Mouse (Mus musculus): ENCODE results near the gene Gm17490. TPM values are rescaled to one million over a fixed set of nuclear protein-coding genes. Genes with fewer than 3 reads are reported as not detected.

Gm17490 gene
- total RNA-seq (2021) = not detected

DNA sequence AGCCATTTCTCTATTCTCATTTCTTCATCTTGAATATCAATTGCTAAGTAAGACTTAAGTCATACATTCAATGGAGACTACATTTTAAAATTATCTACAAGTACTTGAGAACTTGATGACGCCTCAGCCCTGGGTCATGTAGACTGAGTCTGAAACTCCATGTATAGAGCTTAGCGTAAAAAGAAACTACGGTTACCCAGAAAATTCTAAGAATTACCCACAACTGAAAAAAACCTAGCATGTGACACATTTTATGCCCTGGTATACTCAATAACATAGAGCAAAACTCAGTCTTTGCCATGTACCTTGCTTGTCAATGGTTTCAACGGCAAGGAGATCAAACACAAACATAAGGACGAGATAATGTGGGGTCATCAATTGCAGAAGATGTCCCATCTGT lies at the start of gene Gm17490:
Gene Gm17490 (minus strand): TSS at position 375 of the 400 bp plus-strand sequence.
- intact Hi-C loops (cut with DNase I) = no loop called here
- no peak for DNase-seq

GRCm38 (mm10) chr2:11672144-11672543 lies 46.1 kb upstream of the Gm17490 start:
- intact Hi-C loops (cut with DNase I) = no loop called here
- DNase-seq = no peak

GRCm38 (mm10) chr2:11665326-11665725 lies 39.3 kb upstream of the Gm17490 start:
- DNase-seq = peak in 1 of 2 experiments; percentile 22
- intact Hi-C loops (cut with DNase I) = loop anchor here (2.0 to 10.0 kb wide), 2 partner anchors 43 to 209 kb away; no protein-coding TSS in a partner anchor

DNA sequence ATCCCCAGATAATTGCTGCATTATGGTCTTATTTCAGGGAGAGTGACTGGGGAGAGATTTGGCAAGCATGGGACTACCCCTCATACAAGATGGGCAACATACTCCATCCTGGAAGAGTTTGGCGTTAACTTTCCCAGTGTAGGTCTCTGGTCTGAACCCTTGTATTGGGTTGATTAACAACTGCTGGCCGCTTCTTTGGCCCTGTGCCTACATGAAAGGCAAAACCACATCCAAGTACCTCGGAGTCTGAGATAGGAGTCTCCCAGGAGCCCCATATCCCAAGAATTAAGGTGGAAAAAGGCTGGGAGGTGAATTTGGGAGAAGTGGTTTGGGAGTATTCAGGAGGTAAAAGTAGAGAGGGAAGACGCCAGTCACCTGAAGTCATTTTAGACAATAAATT lies 38.7 kb upstream of the Gm17490 start:
- DNase-seq = peak in 1 of 2 experiments; percentile 25
- intact Hi-C loops (cut with DNase I) = loop anchor here (2.0 to 10.0 kb wide), 2 partner anchors 44 to 210 kb away; no protein-coding TSS in a partner anchor

DNA sequence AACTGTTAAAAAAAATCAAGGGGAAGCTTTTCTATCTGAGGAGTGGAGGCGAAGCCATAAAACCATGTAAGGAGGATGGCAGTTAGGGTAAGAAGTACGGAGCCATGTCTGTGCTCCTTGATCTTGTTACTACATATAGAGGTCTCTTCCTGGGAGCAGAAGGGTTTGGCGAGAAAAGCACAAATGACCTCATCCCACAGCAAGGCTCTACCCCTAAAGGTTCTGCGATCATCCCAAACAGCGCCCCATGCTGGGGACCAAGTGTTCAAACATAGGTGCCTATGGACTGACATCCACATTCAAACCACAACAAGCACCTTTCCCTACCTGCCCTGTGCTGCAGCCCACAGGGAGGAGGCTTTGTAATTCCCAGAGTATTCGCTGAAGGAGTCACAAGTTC lies 38.3 kb upstream of the Gm17490 start:
- peak; percentile 36 to 51 for DNase-seq
- intact Hi-C loops (cut with DNase I) = loop anchor here (2.0 to 10.0 kb wide), 2 partner anchors 44 to 210 kb away; no protein-coding TSS in a partner anchor

- intact Hi-C loops (cut with DNase I) = loop anchor here (2.0 to 10.0 kb wide), 2 partner anchors 45 to 211 kb away; no protein-coding TSS in a partner anchor
- DNase-seq = peak; percentile 76 to 79
Measured at GRCm38 (mm10) chr2:11663961-11664360, 37.9 kb upstream of the Gm17490 start.

- no peak for DNase-seq
- intact Hi-C loops (cut with DNase I) = loop anchor here (10.0 kb wide), 1 partner anchor 212 kb away; no protein-coding TSS in a partner anchor
Measured at GRCm38 (mm10) chr2:11662907-11663230, 36.8 kb upstream of the Gm17490 start.

DNA sequence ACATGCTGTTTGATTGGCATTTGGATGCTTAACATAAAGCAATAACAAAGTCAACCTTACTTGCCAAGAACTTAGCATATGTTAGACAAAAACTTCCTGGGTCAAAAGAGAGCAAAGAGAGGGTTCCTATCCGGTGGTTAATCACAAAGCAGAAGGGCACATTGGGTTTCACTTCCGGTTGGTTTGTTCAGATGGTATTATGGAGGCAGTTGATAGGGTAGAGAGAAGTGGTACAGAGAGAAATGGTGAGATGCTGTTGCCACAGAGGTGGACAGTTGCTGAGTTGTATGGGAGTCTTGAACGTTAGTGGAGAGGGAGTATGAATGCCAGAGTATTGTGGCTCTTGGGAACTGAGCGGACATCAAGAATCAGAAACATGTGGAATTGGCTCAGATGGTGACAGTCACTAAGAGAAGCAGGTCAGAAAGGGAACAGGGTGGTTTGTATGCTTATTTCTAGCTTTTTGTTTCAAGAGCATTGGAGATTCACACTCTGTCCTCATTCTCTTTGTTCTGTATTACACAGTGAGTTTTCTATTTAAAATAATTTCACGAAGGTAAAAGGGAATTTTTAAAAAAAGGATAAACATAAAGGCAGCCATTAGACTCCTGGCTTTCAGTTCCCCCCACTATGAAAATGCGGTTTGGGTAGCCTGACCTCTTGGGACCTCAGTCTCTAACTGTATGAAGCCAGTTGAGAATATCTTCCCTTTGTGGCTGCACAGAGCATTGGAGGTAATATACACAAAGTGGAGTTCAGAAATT lies 36.3 kb upstream of the Gm17490 start:
- DNase-seq = no peak
- intact Hi-C loops (cut with DNase I) = loop anchor here (10.0 kb wide), 1 partner anchor 212 kb away; no protein-coding TSS in a partner anchor

DNA sequence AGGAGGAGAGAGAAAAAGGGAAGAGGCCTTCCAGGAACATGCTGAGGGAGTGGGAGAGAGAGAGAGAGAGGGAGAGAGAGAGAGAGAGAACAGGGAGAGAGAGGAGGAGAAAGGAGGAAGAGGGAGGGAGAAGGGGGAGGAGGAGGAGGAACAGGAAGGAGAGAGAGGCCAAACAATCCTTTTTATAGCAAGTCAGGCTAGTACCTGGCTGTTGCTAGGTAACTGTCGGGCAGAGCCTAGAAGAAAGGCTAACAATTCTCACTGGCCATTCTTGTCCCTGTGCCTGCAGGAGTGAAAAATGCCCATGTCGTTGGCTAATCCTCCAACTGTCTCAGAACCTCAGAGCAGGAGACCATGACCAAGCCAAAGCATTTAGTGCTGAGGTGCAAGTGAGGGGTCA lies 33.2 kb upstream of the Gm17490 start:
- intact Hi-C loops (cut with DNase I) = no loop called here
- DNase-seq = no peak

DNA sequence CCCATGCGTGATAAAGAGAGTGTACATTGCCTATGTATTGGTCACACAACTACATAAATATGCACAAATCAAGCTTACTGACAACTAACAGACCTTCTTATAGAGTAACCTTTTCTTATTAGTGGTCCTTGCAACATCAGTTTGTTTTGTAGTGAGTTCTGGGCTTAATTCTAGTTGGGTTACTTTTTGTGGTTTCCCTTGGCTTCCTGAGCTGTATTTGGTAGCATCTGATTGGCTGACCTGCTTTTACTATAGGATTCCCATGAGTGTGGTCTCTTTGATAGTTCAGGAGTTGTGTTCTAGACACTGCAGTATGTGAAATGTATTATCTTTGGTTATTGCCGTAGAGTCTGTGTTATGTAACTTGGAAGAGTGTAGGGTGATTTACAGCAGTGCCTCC lies 31.5 kb upstream of the Gm17490 start:
- intact Hi-C loops (cut with DNase I) = no loop called here
- DNase-seq = no peak

DNA sequence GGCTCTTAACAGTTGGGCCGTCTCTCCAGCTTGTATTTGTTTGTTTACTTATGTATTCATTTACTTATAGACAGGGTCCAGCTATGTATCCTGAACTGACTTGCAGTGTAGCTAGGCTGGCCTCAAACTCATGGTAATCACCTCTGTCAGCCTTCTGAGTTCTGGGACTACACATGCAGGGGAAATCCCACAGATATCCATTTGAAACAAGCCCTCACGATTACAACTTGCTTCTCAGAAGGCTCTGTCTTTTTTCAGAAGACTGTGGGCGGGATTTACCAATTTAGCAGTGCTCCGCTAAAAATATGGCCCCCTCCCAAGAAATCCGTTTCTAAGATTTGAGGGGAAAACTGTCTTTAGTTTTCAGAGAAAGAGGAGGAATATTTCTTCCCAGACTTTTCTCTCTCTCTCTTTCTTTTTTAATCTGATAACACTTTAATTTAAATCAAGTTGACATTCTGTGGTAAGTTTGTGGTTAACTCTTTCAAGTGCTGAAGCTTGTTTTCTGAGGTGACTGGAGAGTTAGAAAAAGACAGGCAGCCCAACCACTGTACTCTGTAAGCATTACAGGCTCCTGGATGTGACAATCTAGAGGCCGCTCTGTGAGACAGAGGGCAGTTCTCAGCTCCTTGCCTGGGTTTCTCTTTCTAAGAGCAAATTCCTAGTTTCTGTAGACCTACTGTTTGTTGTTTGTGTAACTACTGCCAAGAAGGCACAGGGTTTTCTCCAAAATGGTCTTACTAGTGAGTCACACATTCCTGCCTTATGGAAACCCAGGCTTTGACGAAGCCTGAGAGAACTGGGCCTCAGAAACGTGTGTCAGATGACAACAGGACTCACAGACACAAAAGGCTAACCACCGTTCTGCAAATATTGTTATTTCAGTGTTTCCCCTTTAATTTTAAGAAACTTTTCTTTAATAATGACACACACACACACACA lies 29.2 kb upstream of the Gm17490 start:
- intact Hi-C loops (cut with DNase I) = no loop called here
- no peak for DNase-seq

DNA sequence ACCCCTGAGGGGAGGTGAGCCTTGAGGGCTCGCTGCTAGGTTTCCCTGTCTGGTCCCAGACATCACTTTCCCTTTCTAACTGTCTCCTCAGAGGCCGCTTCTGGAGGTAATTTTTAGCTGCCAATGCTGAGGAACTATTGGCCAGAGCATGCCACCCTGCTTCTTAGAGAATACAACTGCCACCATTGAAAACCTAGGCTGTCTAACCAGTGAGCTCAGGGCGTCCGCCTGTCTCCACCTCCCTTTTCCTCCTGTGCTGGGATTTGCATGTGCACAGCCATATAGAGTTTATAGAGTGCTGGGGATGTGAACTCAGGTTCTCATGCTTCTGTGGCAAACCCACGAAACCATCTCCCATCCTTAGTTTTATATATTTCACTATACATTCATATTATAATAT lies 27.7 kb upstream of the Gm17490 start:
- intact Hi-C loops (cut with DNase I) = no loop called here
- DNase-seq = no peak

GRCm38 (mm10) chr2:11653330-11653729 lies 27.3 kb upstream of the Gm17490 start:
- no peak for DNase-seq
- intact Hi-C loops (cut with DNase I) = no loop called here

DNA sequence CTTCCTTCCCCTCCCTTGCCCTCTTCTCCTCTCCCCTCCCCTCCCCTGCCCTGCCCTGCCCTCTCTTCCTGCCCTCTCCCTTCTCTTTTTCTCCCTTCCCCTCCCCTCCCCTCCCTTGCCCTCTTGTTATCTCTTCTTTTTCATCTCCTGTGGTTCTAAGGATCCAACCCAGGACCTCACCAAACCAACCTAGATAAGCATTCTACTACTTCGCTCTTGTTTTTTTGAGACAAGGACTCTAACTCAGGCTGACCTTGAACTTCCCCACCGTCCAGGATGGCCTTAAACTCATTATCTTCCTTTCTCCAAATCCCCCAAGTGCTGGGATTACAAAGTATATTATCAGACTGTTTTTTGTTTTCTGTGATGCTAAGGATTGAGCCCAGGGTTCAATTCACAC lies 26.7 kb upstream of the Gm17490 start:
- DNase-seq = no peak
- intact Hi-C loops (cut with DNase I) = no loop called here

DNA sequence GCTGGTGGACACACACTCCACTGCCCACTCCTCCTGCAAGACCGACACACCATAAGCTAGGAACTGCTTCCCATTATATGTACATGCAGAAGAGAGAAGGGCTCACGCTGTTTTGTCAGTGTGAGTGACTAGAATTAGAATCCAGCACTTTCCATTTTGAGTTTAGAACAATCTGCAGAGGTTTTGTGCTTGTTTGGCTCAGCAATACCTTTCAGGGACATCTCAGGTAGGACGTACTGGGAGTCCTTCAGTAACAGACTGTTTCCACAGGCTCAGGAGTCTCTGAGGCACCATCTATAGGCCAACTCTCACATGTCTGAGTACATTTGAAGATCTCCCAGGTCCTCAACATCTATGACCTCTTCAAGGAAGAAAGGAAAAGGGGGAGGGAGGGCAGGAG lies 26.1 kb upstream of the Gm17490 start:
- intact Hi-C loops (cut with DNase I) = no loop called here
- DNase-seq = no peak

- DNase-seq = no peak
- intact Hi-C loops (cut with DNase I) = no loop called here
Measured at GRCm38 (mm10) chr2:11651476-11651875, 25.4 kb upstream of the Gm17490 start.

GRCm38 (mm10) chr2:11645297-11645696 lies 19.2 kb upstream of the Gm17490 start:
- DNase-seq = no peak
- intact Hi-C loops (cut with DNase I) = no loop called here

GRCm38 (mm10) chr2:11644057-11644456 lies 18.0 kb upstream of the Gm17490 start:
- intact Hi-C loops (cut with DNase I) = no loop called here

DNA sequence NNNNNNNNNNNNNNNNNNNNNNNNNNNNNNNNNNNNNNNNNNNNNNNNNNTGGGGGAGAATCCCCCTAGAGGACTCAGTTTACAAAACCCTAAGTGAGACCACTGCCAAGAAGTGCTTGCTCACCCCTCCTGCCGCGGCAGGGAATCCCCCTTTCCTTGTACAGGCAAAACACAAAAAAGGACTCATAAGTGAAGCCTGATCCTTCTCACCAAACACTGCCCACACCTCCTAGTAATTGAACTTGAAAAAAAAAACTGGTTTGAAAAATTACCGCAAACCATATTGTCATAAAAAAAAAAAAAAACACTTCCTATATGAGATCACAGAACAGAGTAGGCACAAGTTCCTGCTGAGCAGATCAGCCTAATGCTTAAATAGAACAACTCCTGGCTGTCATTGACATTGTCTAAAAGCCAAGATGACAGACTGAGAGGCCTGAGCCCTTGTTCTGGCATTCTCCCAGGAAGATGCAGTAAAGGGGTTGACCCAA lies 16.4 kb upstream of the Gm17490 start, which contains the start of gene Il2ra:
Gene Il2ra (plus strand): TSS at position 357 of the 491 bp plus-strand sequence.
- no peak for DNase-seq
- intact Hi-C loops (cut with DNase I) = no loop called here

More at GRCm38 (mm10) chr2:11644057-11644456, 18.0 kb upstream of the Gm17490 start:
- DNase-seq = no peak

- no peak for DNase-seq
Measured at GRCm38 (mm10) chr2:11637115-11637514, 11.1 kb upstream of the Gm17490 start.

GRCm38 (mm10) chr2:11636138-11636480 lies 10.0 kb upstream of the Gm17490 start:
- DNase-seq = no peak
- intact Hi-C loops (cut with DNase I) = no loop called here

More at GRCm38 (mm10) chr2:11637115-11637514, 11.1 kb upstream of the Gm17490 start:
- intact Hi-C loops (cut with DNase I) = no loop called here
